Mouse (Mus musculus): ENCODE results near the gene Trim43a. TPM values are rescaled to one million over a fixed set of nuclear protein-coding genes. Genes with fewer than 3 reads are reported as not detected.

Trim43a gene
- total RNA-seq (2023) = not detected in 4 replicates

DNA sequence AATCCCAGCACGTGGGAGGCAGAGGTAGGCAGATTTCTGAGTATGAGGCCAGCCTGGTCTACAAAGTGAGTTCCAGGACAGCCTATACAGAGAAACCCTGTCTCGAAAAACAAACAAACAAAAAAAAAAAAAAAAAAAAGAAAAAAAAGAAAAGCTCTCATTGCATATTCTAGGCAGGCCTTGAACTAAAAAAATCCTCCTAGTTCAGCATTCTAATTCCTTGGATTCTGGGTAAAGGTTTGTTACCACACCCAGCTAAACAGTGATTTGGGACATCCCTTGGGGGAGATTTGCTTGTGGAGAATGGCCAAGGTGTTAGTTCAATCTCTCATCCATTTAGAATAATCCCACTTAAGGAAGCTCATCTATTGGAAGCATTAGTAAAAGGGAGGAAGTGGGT lies at the start of gene Trim43a:
Trim43a (plus strand) TSS at position 301 of the 400 bp plus-strand sequence.

DNA sequence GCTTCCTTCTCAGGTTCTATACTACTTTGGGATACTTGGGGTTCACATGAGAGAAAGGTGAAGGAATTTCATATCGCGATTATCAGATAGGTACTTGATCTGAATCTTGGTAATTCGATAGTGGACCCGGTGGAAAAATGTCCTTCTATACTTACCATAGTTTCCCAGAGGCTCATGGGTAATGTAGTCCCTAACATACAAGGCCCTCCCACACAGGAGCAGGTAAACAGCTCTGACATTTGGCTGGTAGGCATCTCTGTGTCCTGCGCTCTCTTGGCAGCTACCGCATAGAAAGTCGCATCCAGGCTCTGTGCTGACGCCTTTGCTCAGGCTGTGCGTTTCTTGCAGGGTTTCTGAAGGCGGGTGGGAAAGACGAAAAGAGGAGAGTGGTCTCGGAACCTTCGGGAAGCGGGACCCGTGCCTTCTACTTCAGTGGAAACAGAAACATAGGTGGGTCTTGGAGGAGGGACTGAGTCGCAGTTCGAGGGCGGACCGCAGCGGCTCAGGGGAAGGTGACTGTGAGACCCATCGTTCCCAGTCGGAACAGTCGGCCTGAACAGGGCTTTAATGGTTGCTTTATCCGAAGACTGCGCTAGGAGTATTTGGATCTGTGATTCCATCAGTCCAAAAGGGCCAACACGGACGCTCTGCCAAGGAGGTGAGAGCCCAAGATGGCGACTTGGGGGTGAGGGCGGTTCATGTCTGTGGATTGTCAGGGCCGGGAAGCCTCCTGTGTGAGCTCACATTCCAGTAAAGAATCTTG lies 32.7 kb upstream of the Trim43a start, which contains the start of gene Zfp949:
Zfp949 (plus strand) TSS at position 170 of the 763 bp plus-strand sequence.

Other genes with a start within 250 kb of the Trim43a start
- gene Snx14, start 141.9 kb upstream of the Trim43a start, total RNA-seq (2023) = 22.6 to 26.8 TPM (median 24.8 TPM) in 4 replicates
- gene Gm20537, start 124.3 kb upstream of the Trim43a start, total RNA-seq (2023) = 1.3 to 4.1 TPM (median 2.2 TPM) in 4 replicates
- 106 to 115 TPM (median 109 TPM) in 4 replicates for gene Syncrip, start 98.3 kb upstream of the Trim43a start, total RNA-seq (2023)
- gene Zfp949, start 32.9 kb upstream of the Trim43a start, total RNA-seq (2023) = 7.0 to 8.3 TPM (median 7.7 TPM) in 4 replicates
- 58.3 to 63.7 TPM (median 58.6 TPM) in 4 replicates for gene Mthfsl, start 139.4 kb downstream of the Trim43a start, total RNA-seq (2023)
- gene Bcl2a1d, start 151.0 kb downstream of the Trim43a start, total RNA-seq (2023) = 30.2 to 48.9 TPM (median 41.7 TPM) in 4 replicates

All from B cell, adult 62 days (primary cell).